Mouse (Mus musculus): ENCODE measurements around the gene B3gat2. TPM values are rescaled to one million over a fixed set of nuclear protein-coding genes. Genes with fewer than 3 reads are reported as not detected.

B3gat2 gene
- total RNA-seq, 1 experiment, result 0.98 TPM

DNA sequence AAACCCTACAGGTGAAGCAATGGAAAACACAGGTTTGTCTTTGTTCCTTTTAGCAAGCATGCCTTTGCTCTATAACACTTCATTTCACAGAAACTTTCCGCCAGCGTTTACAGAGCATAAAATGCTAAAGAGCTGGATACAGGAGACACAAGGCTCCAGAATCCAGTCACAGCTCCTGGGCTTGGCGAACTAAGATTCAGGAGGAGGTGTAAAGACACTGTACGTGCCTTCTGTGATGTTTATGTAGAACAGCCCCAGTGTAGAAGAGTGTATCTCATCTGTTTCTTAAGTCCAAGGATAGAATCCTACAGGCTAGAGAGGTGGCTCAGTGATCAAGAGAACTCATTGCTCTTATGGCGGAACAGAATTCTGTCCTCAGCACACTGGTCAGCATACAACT lies 30.2 kb upstream of the B3gat2 start:
- in situ Hi-C loops (cut with MboI; ENCODE audit: low sequenced_read_pairs in 2 of 2, unreplicated experiment in 2 of 2), result no loop called here
- Histone ChIP-seq H3K9ac (ENCODE audit: insufficient read depth, low read depth, low read length, poor library complexity, severe bottlenecking) (no peak overlapping the region), H3K4me3 (ENCODE audit: insufficient read depth in 1 of 2, low read depth in 1 of 2, low read length in 2 of 2, poor library complexity in 1 of 2, severe bottlenecking in 1 of 2) (no peak overlapping the region), H3K27ac (ENCODE audit: insufficient read depth, low read depth, low read length, poor library complexity, severe bottlenecking) (no peak overlapping the region), H3K9me3 (ENCODE audit: control insufficient read depth, insufficient read depth, low read depth, low read length) (no peaks in the 10 kb centered on the region), H3K4me1 (ENCODE audit: control insufficient read depth in 2 of 2, insufficient read depth in 2 of 2, low read length in 2 of 2, poor library complexity in 1 of 2) (no peaks in the 10 kb centered on the region), H3K36me3 (ENCODE audit: control insufficient read depth, insufficient read depth, low read length, poor library complexity, severe bottlenecking) (no peaks in the 10 kb centered on the region)
- DNase-seq (ENCODE audit: low read depth, low spot score), result no peak
- TF ChIP-seq ZNF384 (IDR thresholded peaks at IDR 0.05; ENCODE audit: low read depth, low read length), result no peak
- no peak for TF ChIP-seq MAFK (IDR thresholded peaks at IDR 0.05; ENCODE audit: insufficient read depth, low read depth, low read length)

DNA sequence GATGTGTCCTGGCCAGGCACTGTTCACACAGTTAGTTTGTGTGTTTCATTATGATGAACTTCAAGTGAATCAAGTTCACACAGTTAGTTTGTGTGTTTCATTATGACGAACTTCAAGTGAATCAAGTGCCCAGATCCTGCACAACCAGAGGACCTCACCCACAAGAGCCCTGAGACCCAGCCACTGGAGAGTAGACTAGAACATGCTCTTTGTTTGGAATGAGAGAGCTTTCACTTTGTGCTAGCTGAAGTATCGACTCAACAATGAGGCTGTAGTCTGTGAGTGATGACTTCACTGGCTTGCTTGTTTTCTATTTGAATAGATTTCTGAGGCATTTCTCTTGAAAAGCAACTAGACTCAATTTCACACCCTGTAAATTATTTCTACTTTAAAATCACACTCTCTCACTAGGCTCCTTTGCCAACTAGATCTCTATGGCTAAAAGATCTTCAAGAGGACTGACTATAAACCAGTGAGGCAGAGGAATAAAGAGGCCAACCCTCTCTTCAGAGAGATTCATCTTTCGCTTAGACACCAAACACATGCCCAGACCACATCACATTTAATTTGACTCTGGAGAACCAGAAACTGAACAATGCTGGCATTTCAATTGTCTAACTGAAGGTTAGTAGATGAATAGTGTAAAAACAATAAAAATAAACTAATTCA lies 10.6 kb upstream of the B3gat2 start:
- H3K27ac ChIP-seq (ENCODE audit: insufficient read depth, low read depth, low read length, poor library complexity, severe bottlenecking), result no peak overlapping the region
- H3K9me3 ChIP-seq (ENCODE audit: control insufficient read depth, insufficient read depth, low read depth, low read length), result no peaks in the 10 kb centered on the region
- TF ChIP-seq ZNF384 (IDR thresholded peaks at IDR 0.05; ENCODE audit: low read depth, low read length), result no peak
- TF ChIP-seq HCFC1 (IDR thresholded peaks at IDR 0.05; ENCODE audit: borderline replicate concordance, insufficient read depth, low read length), result no peak
- TF ChIP-seq ZC3H11A (IDR thresholded peaks at IDR 0.05; ENCODE audit: borderline replicate concordance, low read depth, low read length), result no peak
- no peak for TF ChIP-seq MAFK (IDR thresholded peaks at IDR 0.05; ENCODE audit: insufficient read depth, low read depth, low read length)
- TF ChIP-seq CHD2 (IDR thresholded peaks at IDR 0.05; ENCODE audit: low read depth, low read length), result no peak
- no peak overlapping the region for H3K4me3 ChIP-seq (ENCODE audit: insufficient read depth in 1 of 2, low read depth in 1 of 2, low read length in 2 of 2, poor library complexity in 1 of 2, severe bottlenecking in 1 of 2)
- H3K4me1 ChIP-seq (ENCODE audit: control insufficient read depth in 2 of 2, insufficient read depth in 2 of 2, low read length in 2 of 2, poor library complexity in 1 of 2), result no peaks in the 10 kb centered on the region
- H3K36me3 ChIP-seq (ENCODE audit: control insufficient read depth, insufficient read depth, low read length, poor library complexity, severe bottlenecking), result no peaks in the 10 kb centered on the region
- in situ Hi-C loops (cut with MboI; ENCODE audit: low sequenced_read_pairs in 2 of 2, unreplicated experiment in 2 of 2), result no loop called here
- H3K9ac ChIP-seq (ENCODE audit: insufficient read depth, low read depth, low read length, poor library complexity, severe bottlenecking), result no peak overlapping the region
- DNase-seq (ENCODE audit: low read depth, low spot score), result no peak

DNA sequence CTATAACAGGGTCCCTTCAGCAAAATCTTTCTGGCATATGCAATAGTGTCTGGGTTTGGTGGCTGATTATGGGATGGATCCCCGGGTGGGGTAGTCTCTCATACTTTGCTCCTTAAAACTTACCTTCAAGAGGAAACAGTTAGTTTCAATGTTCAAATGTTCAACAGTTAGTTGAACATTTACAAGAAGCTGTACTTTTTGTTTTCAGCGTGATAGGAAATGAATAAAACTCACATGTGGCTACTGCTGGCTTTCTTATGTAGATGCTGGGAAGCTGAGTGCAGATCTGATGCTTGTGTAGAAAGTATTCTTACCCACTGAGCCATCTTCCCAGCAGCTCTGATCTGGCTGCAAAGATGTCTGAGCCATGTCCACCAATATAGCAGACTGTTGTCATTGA lies 8.5 kb upstream of the B3gat2 start:
- Histone ChIP-seq H3K27ac (ENCODE audit: insufficient read depth, low read depth, low read length, poor library complexity, severe bottlenecking) (no peak overlapping the region), H3K9ac (ENCODE audit: insufficient read depth, low read depth, low read length, poor library complexity, severe bottlenecking) (no peak overlapping the region), H3K4me1 (ENCODE audit: control insufficient read depth in 2 of 2, insufficient read depth in 2 of 2, low read length in 2 of 2, poor library complexity in 1 of 2) (no peaks in the 10 kb centered on the region), H3K9me3 (ENCODE audit: control insufficient read depth, insufficient read depth, low read depth, low read length) (no peaks in the 10 kb centered on the region), H3K4me3 (ENCODE audit: insufficient read depth in 1 of 2, low read depth in 1 of 2, low read length in 2 of 2, poor library complexity in 1 of 2, severe bottlenecking in 1 of 2) (no peak overlapping the region), H3K36me3 (ENCODE audit: control insufficient read depth, insufficient read depth, low read length, poor library complexity, severe bottlenecking) (no peaks in the 10 kb centered on the region)
- no peak for TF ChIP-seq HCFC1 (IDR thresholded peaks at IDR 0.05; ENCODE audit: borderline replicate concordance, insufficient read depth, low read length)
- in situ Hi-C loops (cut with MboI; ENCODE audit: low sequenced_read_pairs in 2 of 2, unreplicated experiment in 2 of 2), result no loop called here
- DNase-seq (ENCODE audit: low read depth, low spot score), result no peak

DNA sequence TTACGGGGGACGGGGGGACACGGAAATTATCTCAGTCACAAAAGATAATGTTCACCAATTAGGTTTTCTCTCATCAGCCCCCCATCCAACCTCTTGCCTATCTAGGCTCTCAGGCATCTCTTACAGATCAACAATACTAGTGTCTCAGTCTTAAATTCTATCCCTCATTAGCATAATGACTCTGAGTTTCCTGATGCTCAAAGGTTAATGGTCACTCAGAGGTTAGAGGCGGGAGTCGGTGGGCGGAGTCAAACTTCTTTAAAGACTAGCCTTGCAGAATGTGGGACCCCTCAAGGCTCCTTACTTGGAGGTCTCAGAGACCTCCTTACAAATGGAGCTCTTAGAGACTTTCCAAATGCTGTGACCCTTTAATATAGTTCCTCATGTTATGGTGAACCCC lies 8.0 kb upstream of the B3gat2 start:
- Histone ChIP-seq H3K9ac (ENCODE audit: insufficient read depth, low read depth, low read length, poor library complexity, severe bottlenecking) (no peak overlapping the region), H3K4me1 (ENCODE audit: control insufficient read depth in 2 of 2, insufficient read depth in 2 of 2, low read length in 2 of 2, poor library complexity in 1 of 2) (no peaks in the 10 kb centered on the region), H3K27ac (ENCODE audit: insufficient read depth, low read depth, low read length, poor library complexity, severe bottlenecking) (no peak overlapping the region), H3K4me3 (ENCODE audit: insufficient read depth in 1 of 2, low read depth in 1 of 2, low read length in 2 of 2, poor library complexity in 1 of 2, severe bottlenecking in 1 of 2) (no peak overlapping the region), H3K9me3 (ENCODE audit: control insufficient read depth, insufficient read depth, low read depth, low read length) (no peaks in the 10 kb centered on the region), H3K36me3 (ENCODE audit: control insufficient read depth, insufficient read depth, low read length, poor library complexity, severe bottlenecking) (no peaks in the 10 kb centered on the region)
- DNase-seq (ENCODE audit: low read depth, low spot score), result no peak
- in situ Hi-C loops (cut with MboI; ENCODE audit: low sequenced_read_pairs in 2 of 2, unreplicated experiment in 2 of 2), result no loop called here
- no peak for TF ChIP-seq ZNF384 (IDR thresholded peaks at IDR 0.05; ENCODE audit: low read depth, low read length)
- no peak for TF ChIP-seq ZC3H11A (IDR thresholded peaks at IDR 0.05; ENCODE audit: borderline replicate concordance, low read depth, low read length)
- no peak for TF ChIP-seq HCFC1 (IDR thresholded peaks at IDR 0.05; ENCODE audit: borderline replicate concordance, insufficient read depth, low read length)
- no peak for TF ChIP-seq MAFK (IDR thresholded peaks at IDR 0.05; ENCODE audit: insufficient read depth, low read depth, low read length)
- TF ChIP-seq CHD2 (IDR thresholded peaks at IDR 0.05; ENCODE audit: low read depth, low read length), result no peak

DNA sequence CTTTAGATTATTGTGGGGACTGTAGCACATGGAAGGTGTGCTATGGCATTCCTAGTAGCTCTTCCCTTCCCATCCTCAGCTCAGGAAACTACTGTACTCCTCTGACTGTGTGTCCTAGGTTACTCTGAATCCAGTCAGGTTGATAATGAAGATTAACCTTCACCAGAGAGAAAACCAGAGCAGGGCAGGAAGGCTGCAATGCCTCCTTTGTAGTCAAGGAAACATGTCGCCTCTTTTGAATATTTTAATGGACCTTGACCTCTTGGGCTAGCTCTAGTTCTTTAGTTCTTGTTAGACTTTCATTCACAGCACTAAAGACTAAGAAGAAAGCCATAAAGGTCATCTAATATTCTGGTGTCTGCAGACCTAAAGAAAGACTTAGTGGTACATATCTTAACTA lies 7.2 kb upstream of the B3gat2 start:
- Histone ChIP-seq H3K36me3 (ENCODE audit: control insufficient read depth, insufficient read depth, low read length, poor library complexity, severe bottlenecking) (no peaks in the 10 kb centered on the region), H3K4me1 (ENCODE audit: control insufficient read depth in 2 of 2, insufficient read depth in 2 of 2, low read length in 2 of 2, poor library complexity in 1 of 2) (no peaks in the 10 kb centered on the region), H3K9ac (ENCODE audit: insufficient read depth, low read depth, low read length, poor library complexity, severe bottlenecking) (no peak overlapping the region), H3K4me3 (ENCODE audit: insufficient read depth in 1 of 2, low read depth in 1 of 2, low read length in 2 of 2, poor library complexity in 1 of 2, severe bottlenecking in 1 of 2) (no peak overlapping the region), H3K27ac (ENCODE audit: insufficient read depth, low read depth, low read length, poor library complexity, severe bottlenecking) (no peak overlapping the region), H3K9me3 (ENCODE audit: control insufficient read depth, insufficient read depth, low read depth, low read length) (no peaks in the 10 kb centered on the region)
- TF ChIP-seq ZC3H11A (IDR thresholded peaks at IDR 0.05; ENCODE audit: borderline replicate concordance, low read depth, low read length) (no peak), HCFC1 (IDR thresholded peaks at IDR 0.05; ENCODE audit: borderline replicate concordance, insufficient read depth, low read length) (no peak), MAFK (IDR thresholded peaks at IDR 0.05; ENCODE audit: insufficient read depth, low read depth, low read length) (no peak), CHD2 (IDR thresholded peaks at IDR 0.05; ENCODE audit: low read depth, low read length) (no peak), ZNF384 (IDR thresholded peaks at IDR 0.05; ENCODE audit: low read depth, low read length) (no peak)
- in situ Hi-C loops (cut with MboI; ENCODE audit: low sequenced_read_pairs in 2 of 2, unreplicated experiment in 2 of 2), result no loop called here
- DNase-seq (ENCODE audit: low read depth, low spot score), result no peak
